ENCODE assay signal across 28 mouse cellular contexts in genomic region chr3:51137730-51138312, GRCm38 (mm10).
A peak's percentile ranks its signal among the peaks of the same experiment; 100 is the strongest.
DNase-seq lines count a peak whose midpoint lies in the region; ATAC-seq and TF ChIP-seq lines count a peak whose summit lies in the region.
"Had no signal": no experiment of that assay in that cellular context is flagged by ENCODE, and none has a peak within 500 bp of the region (broad histone marks: within the 10 kb centered on the region; RNA-seq: fewer than 3 reads in every experiment).

No protein-coding gene starts in this region.

- H3K9me3 ChIP-seq in hindbrain, embryonic 15.5 days = no peaks in the 10 kb centered on the region
- H3K9me3 ChIP-seq in hindbrain, postnatal 0 days (ENCODE audit: low read length) = no peaks in the 10 kb centered on the region
- H3K9me3 ChIP-seq: embryonic facial prominence, embryonic 15.5 days; limb, embryonic 13.5 days; lung, embryonic 15.5 days; stomach, embryonic 15.5 days had no signal

- no peak for DNase-seq in hindbrain, postnatal 0 days (ENCODE audit: low spot score)
- DNase-seq in Muller cell, postnatal 12 days (ENCODE audit: inconsistent ontology term) = peak; percentile 37
- DNase-seq in brain, embryonic 14.5 days (ENCODE audit: low read depth) = peak; percentile 40
- peak; percentile 21 for DNase-seq in retina, embryonic 14.5 days (ENCODE audit: low spot score)
- DNase-seq in adipocyte (ENCODE audit: low spot score) = no peak
- DNase-seq: adrenal gland, adult 8-10 months; B cell, adult 2 months; cerebellum, adult 8-10 months; cerebellum, postnatal 25 days; gastrocnemius, adult 2 months; gastrocnemius, postnatal 36 days; heart, adult 18-20 months; heart, postnatal 36 days; kidney, adult 11 months; kidney, postnatal 25 days; right cerebral cortex, adult 18-20 months had no signal

- no peaks in the 10 kb centered on the region for H3K36me3 ChIP-seq in hindbrain, embryonic 15.5 days
- H3K36me3 ChIP-seq in hindbrain, postnatal 0 days (ENCODE audit: insufficient read depth, low read length) = no peaks in the 10 kb centered on the region
- H3K36me3 ChIP-seq: embryonic facial prominence, embryonic 10.5 days; embryonic facial prominence, embryonic 15.5 days; limb, embryonic 13.5 days; lung, embryonic 15.5 days; stomach, embryonic 15.5 days had no signal

- peaks cover 9% of the 10 kb centered on the region; the same call in 1 of the 2 replicates for H3K4me1 ChIP-seq in hindbrain, embryonic 15.5 days (replicated peaks)
- H3K4me1 ChIP-seq in hindbrain, postnatal 0 days (ENCODE audit: insufficient read depth, low read length) = no peaks in the 10 kb centered on the region
- H3K4me1 ChIP-seq: embryonic facial prominence, embryonic 15.5 days; lung, embryonic 15.5 days; stomach, embryonic 15.5 days had no signal

- 56% methylated on average over 8 of the region's 8 CpGs for WGBS in hindbrain, embryonic 15.5 days
- 60% methylated on average over 8 of the region's 8 CpGs for WGBS in hindbrain, postnatal 0 days

- 0 out of 2 replicates have a peak overlapping the region, but pooled peaks have one; percentile 2 for H3K27ac ChIP-seq in hindbrain, embryonic 15.5 days (replicated peaks)
- H3K27ac ChIP-seq in hindbrain, postnatal 0 days = no peak overlapping the region
- H3K27ac ChIP-seq: embryonic facial prominence, embryonic 10.5 days; embryonic facial prominence, embryonic 15.5 days; gastrocnemius, adult 2 months; left cerebral cortex, adult 2 months; limb, embryonic 13.5 days; lung, embryonic 15.5 days; stomach, embryonic 15.5 days had no signal

- H3K4me3 ChIP-seq in hindbrain, embryonic 15.5 days = no peak overlapping the region
- no peak overlapping the region for H3K4me3 ChIP-seq in hindbrain, postnatal 0 days (ENCODE audit: low read length)
- H3K4me3 ChIP-seq: embryonic facial prominence, embryonic 10.5 days; embryonic facial prominence, embryonic 15.5 days; gastrocnemius, adult 2 months; left cerebral cortex, adult 2 months; limb, embryonic 13.5 days; lung, embryonic 15.5 days; stomach, embryonic 15.5 days had no signal

- ATAC-seq in hindbrain, embryonic 15.5 days (ENCODE audit: low FRiP score, low read depth) = peak; percentile 42; the same call in 1 of the 2 replicates
- ATAC-seq in hindbrain, postnatal 0 days = no peak
- ATAC-seq: activated CD4-positive, CD25-positive, alpha-beta regulatory T cell, adult 4 months; inflammation-experienced regulatory T-cells, adult 6 months had no signal

- no peaks in the 10 kb centered on the region for H3K27me3 ChIP-seq in hindbrain, embryonic 15.5 days
- H3K27me3 ChIP-seq in hindbrain, postnatal 0 days (ENCODE audit: insufficient read depth, low read length) = no peaks in the 10 kb centered on the region
- H3K27me3 ChIP-seq: embryonic facial prominence, embryonic 15.5 days; limb, embryonic 13.5 days; lung, embryonic 15.5 days; stomach, embryonic 15.5 days had no signal

- TF ChIP-seq POLR2A in brain, embryonic 14.5 days (IDR thresholded peaks at IDR 0.05; ENCODE audit: borderline replicate concordance, extremely low read depth, insufficient read depth, insufficient read length, poor library complexity, severe bottlenecking) = no peak

- H3K9ac ChIP-seq in hindbrain, embryonic 15.5 days = no peak overlapping the region
- H3K9ac ChIP-seq in hindbrain, postnatal 0 days (replicated peaks; ENCODE audit: low read length) = no peak overlapping the region
- H3K9ac ChIP-seq: embryonic facial prominence, embryonic 15.5 days; limb, embryonic 13.5 days; lung, embryonic 15.5 days; stomach, embryonic 15.5 days had no signal

- no peak overlapping the region for H3K4me2 ChIP-seq in hindbrain, embryonic 15.5 days
- no peak overlapping the region for H3K4me2 ChIP-seq in hindbrain, postnatal 0 days (ENCODE audit: low read depth, low read length)
- H3K4me2 ChIP-seq: embryonic facial prominence, embryonic 15.5 days; heart, embryonic 11.5 days; limb, embryonic 13.5 days; liver, embryonic 11.5 days; lung, embryonic 15.5 days; midbrain, embryonic 11.5 days; stomach, embryonic 15.5 days had no signal

- no peak for TF ChIP-seq CTCF in hindbrain, postnatal 0 days (IDR thresholded peaks at IDR 0.05; ENCODE audit: low read depth)
- no peak for TF ChIP-seq CTCF in brain, embryonic 14.5 days (IDR thresholded peaks at IDR 0.05; ENCODE audit: borderline replicate concordance, extremely low read depth, insufficient read depth, insufficient read length)

Comparison
In these comparisons a context has a peak if more than half of its experiments do, and no peak if none do; other contexts are left out.
1. DNase-seq: peak in Muller cell, postnatal 12 days (single experiment), brain, embryonic 14.5 days (single experiment) and retina, embryonic 14.5 days (single experiment); none in hindbrain, postnatal 0 days (single experiment) and adipocyte (single experiment).